Mouse (Mus musculus) heart, postnatal 0 days (tissue): ENCODE measurements around the gene Mrpl38.

ENCODE experiments used
- CTCF ChIP-seq: IDR thresholded peaks from 2 replicates; pipeline ENCODE4 v1.5.1; 2016; ENCODE audit warnings: antibody characterized with exemption, control low read depth, low read depth
- EP300 ChIP-seq: IDR thresholded peaks from 2 replicates; pipeline ENCODE4 v1.6.1; 2016; ENCODE audit warnings: antibody characterized with exemption, low read depth

- TF ChIP-seq CTCF (no peak), EP300 (no peak)
These were observed 27.0 kb downstream of the Mrpl38 start for GRCm38 (mm10) chr11:116111611-116112203.
